Mouse (Mus musculus): ENCODE results near the gene Gnai2.
A peak's percentile ranks its signal among the peaks of the same experiment; 100 is the strongest.
"Not testable (repeated sequence)": the region's sequence is repeated elsewhere in the genome, so short reads cannot be mapped to it uniquely, and the experiment has no call there.

Gene Gnai2

DNA sequence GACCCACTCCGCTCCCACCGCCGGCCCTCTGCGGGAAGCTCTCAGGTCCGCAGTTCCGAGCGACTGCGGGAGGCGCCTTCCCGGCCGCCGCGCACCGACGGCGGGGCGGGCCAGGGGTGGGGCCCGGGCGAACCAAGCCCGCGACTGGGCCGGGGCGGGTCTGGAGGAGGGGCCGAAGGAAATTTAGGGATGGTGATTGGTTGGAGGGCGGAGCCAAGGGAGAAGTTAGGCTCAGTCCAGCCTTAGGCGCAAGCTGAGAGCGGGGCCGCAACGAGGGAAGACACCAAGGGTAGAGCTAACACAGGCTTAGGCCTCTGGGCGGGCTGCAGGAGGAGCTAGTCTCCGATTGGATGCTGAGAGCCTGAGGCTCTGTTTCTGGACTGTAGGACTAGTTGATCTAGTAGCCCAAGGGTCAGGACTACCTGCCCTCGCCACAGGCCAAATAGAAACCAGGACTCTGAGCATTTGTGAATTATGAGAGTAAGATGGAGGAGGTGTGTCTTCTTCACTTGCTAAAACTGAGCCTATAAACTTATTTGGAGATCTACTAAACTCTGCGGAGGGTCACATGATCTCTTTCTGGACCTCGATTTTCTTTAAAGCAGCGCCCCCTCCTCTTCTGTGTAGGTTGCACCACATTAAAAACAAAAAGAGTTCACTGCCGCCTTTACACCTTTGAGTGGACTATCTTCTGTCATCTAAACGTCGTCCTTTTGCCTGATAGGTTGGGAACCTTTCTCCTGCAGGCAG, at the start of gene Gnai2:
Gene Gnai2, minus strand, starts transcription at position 89 of the 750 bp plus-strand sequence.
- peak; percentile 97 for DNase-seq (ENCODE audit: low spot score)

DNA sequence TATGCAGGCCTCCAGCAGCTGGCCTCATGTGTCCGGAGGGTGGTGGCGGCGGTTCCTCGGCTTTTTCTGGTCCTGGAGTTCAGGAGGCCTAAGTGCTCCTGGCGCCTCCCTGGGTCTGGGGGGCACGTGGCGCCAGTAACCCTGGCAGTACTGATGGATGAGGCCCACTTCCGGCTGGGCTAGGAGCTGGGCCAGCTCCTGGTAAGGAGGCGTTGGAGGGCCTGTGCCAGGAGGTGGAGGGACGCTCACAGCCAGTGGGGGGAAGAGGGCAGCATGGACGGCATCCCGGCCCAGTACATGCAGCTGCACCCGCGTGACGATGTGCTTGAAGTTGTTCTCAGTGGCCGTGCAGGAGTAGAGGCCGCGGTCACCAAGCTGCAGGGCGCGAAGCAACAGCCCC, 47.2 kb upstream of the Gnai2 start:
- DNase-seq (ENCODE audit: low spot score), result no peak

DNA sequence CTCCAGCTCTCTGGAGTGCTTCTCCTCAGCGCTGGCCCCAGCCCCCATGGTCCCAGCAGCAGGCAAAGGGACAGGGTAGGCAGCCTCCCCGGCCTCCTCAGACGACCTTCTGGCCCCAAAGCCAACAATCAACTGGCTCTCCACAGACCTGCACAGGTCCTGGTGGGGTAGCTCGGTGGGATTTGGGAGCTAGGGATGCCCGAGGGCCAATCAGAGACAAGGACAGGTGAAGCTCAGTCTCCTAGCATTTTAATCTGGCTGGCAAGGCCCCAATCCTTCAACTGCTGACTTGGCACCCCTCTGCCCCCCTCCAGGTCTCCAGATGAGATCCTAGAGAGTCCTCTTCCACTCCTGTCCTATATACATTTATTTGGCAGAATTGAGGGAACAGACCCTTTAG, 44.3 kb upstream of the Gnai2 start, which contains the start of gene Gnat1:
Gene Gnat1, minus strand, starts transcription at position 212 of the 400 bp plus-strand sequence.
- no peak for DNase-seq (ENCODE audit: low spot score)

DNA sequence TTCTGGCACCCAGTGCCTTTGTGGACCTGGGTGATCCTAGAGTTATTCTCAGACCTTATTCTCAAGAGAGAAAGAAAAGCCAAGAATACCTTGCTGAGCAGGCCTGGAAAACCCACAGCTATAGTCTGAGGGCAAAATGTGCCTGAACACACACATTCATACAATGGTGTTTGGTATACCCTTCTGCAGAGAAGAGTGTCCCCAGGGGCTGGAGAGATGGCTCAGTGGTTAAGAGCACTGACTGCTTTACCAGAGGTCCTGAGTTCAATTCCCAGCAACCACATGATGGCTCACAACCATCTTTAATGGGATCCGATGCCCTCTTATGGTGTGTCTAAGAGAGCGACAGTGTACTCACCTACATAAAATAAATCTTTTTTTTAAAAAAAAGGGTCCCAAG, 43.7 kb upstream of the Gnai2 start:
- DNase-seq (ENCODE audit: low spot score), result no peak

DNA sequence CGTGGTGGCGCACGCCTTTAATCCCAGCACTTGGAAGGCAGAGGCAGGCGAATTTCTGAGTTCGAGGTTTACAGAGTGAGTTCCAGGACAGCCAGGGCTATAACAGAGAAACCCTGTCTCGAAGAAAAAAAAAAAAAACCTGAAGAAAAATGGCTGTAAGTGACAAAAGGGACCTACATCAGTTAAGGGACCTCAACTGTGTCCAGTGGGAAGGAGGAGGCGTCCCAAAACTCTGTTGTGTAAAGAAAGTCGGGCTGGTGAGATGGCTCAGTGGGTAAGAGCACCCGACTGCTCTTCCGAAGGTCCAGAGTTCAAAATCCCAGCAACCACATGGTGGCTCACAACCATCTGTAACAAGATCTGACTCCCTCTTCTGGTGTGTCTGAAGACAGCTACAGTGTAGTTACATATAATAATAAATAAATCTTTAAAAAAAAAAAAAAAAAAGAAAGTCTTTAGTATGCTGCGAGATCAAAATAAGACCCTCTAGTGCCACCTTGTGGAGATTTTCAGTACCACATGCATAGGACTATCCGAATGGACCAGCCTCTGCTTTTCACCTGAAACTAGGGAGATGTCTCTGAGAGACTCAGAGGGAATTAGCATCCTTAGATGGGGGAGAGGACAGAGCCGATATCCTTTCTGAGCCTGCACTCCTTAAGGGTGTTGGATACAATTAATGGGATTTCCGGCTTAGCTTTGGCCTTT, 42.8 kb upstream of the Gnai2 start:
- DNase-seq (ENCODE audit: low spot score), result not testable (repeated sequence)

DNA sequence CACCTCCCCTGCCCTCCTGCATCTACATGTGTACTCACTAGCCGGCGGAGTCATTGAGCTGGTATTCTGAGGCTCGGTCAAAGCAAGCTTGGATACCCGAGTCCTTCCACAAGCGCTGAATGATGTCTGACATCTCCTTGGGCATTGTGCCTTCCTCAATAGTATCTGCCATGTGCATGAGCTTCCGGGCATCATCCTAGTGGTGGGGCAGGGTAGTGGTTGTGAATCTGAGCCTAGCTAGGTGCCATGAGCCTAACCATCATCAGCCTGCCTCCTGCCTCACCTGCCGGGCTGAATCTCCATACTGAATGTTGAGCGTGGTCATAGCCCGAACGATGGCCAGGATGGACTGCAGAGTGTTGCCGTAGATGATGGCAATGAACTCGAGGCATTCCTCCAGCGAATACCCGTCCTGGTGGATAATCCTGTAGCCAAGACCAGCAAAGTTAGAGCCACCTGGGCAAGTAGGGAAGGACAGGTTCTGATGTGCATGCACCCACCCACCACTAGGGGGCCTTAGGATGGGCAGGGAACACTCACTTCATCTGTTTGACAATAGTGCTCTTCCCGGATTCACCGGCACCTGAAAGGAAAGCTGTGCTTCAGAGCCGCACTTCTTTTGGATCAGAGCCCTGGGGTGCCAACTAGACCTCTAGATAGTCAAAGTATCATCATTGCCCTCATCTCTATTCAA, 42.1 kb upstream of the Gnai2 start:
- DNase-seq (ENCODE audit: low spot score), result no peak

DNA sequence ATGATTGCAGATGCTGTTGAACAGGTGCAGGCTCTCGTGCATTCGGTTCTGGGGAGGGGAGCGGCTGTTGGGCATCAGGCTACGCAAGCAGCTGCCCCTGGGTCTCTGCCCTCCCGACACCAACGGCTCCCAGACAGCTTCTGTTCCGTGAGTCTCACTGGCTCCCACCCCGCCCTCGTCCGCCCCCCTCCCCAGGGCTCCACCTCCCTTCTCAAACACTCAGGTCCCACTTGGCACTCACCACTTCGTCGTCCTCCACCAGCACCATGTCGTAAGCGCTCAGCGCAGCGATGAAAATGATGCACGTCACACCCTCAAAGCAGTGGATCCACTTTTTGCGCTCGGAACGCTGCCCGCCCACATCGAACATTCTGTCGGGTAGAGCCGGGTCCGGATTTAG, 41.1 kb upstream of the Gnai2 start:
- DNase-seq (ENCODE audit: low spot score), result no peak

DNA sequence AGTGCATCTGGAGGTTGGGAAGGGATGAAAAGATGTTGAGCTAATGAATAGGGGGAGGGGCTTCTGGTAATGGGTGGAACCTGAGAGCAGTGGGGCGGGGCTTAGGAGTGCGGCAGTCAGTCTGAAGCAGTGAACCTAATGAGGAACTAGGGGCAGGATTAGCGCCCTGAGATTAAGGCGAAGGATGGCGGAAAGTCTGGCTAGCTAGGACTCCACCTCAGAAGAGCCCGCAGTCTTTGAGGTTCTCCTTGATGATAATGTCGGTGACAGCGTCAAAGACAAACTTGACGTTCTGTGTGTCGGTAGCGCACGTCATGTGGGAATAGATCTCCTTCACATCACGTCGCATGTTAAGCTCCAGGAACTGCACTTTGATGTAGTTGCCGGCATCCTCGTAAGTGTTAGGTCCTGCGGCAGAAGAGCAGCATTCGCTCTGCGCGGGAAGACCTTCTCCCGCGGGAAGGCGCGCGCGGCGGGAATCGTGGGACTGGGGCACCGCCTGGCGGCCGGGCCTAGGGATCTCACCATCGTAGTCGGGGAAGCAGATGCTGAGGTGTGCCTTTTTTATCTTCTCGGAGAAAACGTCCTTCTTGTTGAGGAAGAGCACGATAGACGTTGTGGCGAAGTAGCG, 40.6 kb upstream of the Gnai2 start:
- peak; percentile 81 for DNase-seq (ENCODE audit: low spot score)

DNA sequence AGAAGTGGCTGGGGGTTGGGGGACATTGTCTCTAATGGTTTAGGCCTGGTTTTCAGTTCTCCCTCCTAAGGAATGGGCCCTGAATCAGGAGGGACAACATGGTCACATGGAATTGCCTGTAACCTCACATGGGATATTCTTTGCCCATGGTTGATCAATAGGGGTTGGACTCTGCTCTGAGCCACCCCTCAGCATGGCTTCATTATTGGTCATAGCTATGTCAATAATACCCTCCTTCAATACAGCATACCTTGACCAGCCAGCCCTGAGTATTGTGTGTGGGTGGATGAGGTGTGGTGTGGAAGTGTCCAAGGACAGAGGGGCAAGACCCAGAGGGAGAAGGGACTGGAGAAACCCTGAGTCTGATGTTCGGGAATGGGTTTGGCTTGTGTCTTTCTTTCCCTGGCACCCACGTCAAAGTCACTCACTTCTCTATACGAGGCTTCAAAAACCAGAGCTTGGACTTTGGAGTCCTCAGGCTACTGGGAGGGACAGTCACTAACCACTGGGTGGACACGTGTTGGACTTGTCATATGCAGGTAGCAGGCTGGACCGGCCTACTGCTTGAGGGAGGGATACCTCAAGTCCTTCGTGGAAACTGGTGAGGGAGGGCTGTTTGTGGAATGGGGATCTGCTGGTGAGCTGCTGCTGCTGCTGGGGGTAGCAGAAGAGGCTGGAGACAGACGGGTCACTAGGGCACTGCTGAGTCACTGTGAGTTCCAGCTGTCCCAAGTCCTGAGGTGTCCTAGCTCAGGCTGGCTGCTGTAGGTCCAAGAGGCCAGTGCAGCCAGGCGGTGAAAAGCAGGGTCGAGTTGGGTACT, 39.7 kb upstream of the Gnai2 start:
- no peak for DNase-seq (ENCODE audit: low spot score)

DNA sequence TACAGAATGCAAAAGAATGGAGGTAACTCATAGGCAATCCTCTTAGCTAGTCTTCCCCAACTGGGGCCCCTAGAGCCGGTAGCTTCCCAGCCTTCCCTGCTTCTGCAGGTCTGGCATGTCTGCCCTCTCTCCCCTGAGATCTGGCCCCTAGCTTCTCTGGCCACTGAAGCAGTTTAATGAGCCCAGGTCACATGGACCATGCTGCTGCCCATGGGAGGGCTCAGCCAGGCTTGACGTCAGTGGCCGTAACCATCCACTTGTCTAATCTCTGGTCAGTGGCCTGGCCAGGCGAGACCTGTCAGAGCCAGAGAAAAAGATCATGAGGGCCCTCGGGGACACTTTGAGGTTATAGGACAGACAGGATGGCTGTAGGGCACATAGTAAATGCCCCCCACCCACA, 35.1 kb upstream of the Gnai2 start:
- DNase-seq (ENCODE audit: low spot score), result no peak

DNA sequence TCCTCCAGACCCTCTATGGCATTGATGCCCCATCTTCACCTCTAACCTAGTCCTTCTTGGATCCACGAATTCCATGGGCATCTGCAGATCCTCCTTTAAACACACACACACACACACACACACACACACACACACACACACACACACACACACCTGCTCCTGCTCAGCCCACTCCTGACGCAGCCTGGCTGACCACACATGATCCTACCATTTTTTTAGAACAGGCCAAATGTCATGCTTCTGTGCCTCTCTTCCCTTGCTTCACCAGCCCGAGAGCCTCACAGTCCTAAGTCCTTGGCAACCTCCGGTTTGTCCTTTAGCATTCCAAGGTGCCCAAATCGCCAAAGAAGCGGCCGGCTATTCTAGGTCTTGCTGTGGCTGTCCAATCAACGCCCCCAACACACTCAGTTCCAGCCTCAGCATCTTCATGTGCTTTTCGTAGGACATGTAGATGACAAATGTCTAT, 34.3 kb upstream of the Gnai2 start, which contains the start of gene Slc38a3:
Gene Slc38a3, minus strand, starts transcription at position 51 of the 466 bp plus-strand sequence.
- DNase-seq (ENCODE audit: low spot score), result no peak

DNA sequence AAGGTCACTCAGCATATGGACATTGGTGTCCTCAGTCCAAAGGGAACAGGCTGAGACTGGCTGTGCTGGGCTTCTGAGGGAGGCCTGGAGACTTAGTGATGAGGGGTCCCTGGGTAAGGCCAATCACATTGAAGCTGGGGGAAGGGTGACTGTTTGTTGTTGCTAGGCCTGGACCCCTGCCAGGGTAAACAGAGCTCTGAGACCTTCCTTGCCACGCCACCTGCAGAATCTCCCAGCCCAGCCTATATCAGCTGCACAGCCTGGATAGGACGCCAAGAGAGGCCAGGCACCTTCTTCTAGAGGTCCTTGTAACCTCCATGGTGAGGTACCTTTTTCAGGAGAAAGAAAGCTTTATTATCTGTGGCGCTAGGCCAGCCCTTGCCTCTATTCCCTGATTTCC, 33.7 kb upstream of the Gnai2 start:
- DNase-seq (ENCODE audit: low spot score), result no peak

DNA sequence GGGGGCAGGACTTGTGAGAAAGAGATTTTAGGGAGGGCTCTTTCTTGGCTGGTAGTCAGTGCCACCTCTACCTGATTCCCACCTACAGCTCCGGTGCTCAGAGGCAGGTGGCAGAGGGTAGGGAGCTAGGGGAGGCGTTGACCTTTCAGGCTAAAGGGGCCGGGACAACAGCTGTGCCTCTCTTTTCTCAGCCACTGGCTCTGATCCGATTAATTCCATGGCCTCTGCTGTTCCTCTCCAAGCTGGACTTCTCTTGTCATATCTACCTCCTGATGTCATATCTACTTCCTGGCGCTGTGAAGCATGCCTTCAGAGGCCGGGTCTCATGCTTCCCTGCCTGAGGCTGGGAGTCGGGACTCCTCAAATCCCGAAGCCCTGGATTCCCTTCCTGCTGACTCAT, 32.8 kb upstream of the Gnai2 start:
- DNase-seq (ENCODE audit: low spot score), result no peak

DNA sequence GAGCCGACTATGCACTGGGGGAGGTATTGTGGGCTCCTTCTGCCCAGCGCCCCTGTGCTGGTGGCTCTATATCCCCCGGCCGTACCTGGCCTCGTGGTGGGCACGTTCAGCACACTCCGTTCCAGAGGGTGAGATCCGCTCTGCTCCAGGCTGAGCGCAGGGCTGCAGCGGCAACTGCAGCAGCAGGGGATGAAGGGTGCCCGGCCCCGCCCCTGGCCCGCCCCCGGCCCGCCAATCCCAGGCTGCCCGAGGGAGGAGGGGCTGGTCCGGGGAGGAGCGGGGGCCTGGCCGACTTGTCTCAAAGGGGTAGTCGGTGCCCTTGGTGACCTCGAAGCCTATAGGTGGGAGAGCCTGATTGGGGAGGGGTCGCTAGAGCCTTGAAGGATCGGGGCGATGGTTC, 32.1 kb upstream of the Gnai2 start:
- DNase-seq (ENCODE audit: low spot score), result peak; percentile 75

DNA sequence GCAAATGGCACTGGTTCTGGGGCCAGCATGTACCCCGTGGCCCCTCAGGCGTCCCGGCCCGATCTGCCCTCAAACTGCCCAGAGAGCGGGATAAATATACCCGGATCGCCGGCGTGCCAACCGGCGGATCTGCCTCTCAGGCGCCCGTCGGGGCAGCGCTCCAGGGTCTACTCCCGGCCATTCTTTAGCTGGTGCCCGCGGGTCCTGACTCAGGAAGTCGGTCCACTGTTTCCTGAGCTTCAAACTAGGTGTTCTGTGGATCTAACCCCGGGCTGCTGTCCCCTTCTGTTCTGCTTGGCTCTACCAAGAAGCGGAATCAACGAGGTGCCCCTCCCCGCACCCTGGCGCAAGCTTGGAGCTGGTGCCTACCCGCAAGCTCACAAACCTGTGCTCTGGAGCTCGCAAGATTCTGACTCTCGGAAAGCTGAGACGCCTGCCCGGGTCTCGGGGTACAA, 31.6 kb upstream of the Gnai2 start:
- no peak for DNase-seq (ENCODE audit: low spot score)

DNA sequence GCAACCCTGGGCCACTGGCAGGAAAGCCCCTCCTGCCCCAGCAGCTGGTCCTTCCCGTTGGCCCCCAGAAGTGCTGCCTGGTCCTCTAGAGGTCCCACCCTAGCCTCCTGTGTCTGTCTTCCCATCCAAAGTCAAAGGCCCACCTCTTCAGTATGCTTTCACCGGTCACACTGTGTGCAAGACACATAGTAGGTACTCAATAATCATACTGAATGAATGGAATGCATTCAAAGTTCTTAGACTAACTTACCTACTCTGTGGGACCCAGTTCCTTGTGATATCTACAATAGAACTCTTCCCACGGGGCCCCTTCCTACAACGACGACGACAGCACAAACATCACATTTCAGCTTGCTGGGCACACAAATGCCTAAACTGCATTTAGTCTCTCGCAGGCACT, 30.1 kb upstream of the Gnai2 start:
- no peak for DNase-seq (ENCODE audit: low spot score)

DNA sequence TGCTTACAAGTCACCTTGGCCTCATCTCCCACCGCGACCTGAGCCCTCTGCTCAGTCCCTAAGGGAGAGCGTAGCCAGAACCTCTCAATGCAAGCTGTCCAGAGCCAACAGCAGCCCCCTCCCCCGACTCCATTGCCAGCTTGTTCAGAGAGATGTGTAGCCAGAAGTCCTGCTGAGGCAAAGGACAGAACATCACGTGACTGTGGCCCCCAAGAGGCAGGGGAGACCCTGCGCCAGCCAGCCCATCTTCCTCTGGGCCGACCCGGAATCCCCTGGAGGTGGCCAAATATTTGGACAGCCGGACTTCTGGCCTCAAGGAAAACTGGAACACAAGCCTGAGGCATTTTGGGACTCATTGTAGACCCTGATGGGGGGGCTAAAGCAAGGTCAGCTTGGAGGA, 28.4 kb upstream of the Gnai2 start:
- no peak for DNase-seq (ENCODE audit: low spot score)

DNA sequence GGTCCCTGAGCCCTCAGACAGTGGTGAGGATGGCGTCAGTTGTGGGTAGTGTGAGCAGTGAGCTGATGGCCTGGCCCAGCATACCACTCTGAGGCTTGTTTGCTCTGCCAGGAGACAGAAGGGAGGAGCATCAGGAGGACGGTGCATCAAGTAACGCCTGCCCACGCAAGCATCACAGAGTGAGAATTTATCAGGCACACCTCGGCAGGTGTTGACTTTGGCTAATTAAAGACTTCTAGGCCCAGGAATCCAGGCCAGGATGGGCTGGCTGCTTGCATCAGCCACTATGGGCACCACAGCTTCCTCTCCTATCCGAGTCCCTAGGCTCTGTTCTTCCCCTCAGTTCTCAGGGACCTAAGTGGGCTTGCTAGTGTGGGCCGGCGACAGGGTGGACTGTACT, 27.2 kb upstream of the Gnai2 start:
- DNase-seq (ENCODE audit: low spot score), result no peak

DNA sequence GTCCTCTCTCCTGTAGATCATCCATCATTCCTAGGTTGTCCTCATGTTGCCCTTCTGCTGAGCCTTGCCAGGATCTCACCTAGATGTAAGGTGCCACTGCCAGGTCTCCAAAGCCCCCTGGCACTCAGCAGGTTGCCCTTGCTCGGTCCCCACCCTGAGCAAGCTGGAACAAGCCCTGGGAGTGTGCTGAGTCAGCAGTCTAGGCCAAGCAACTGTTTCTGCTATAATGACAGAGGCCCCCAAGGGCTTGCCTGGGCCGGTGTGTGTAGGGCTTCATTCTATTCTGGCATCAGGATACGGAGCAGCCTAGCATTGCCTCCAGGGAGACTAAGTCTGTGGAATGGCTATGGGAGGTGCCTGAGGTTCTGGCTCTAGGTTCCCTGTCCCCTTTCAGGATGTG, 25.6 kb upstream of the Gnai2 start:
- DNase-seq (ENCODE audit: low spot score), result no peak

DNA sequence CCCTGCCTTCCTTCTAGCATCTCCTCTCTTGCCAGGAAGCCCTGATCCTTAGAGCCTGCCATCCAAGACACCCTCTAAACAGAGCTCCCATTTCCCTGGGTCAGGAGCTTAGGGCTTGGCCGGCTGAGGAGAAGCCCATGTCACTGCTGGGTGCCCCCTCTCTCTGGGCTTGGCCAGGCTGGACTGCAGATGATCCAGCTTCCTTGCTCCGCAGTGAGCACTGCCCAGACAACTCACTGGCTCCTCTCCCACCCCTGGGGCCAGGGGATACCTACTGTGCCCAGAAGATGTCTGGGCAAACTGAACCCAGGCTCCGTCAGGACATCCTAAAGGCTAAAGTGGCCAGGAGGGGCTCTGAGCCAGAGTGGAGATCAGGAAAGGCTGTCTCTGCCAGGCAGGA, 24.8 kb upstream of the Gnai2 start:
- no peak for DNase-seq (ENCODE audit: low spot score)

DNA sequence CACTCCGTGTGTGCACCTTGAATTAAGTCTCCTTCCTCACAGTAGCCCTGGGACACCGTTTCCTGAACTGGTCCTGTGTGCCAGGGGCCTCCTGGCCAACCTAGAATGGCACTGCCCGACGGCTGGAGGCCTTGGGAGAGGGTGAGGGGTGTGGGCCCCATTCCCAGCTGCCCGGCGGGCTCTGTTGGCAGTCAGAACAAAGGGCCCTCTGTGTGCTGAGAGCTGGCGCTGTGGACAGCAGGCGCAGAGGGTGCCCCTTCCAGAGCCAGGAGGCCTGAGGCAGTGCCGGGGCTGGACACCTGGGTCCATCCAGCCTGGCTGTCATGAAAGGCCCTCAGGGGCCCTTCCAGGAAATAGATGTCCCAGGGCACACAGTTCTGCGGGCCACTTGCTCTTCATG, 24.4 kb upstream of the Gnai2 start:
- DNase-seq (ENCODE audit: low spot score), result no peak

All from ovary, postnatal 36 days (tissue).